Mouse (Mus musculus) hindbrain, embryonic 10.5 days (tissue): ENCODE data around the gene Rnf41. TPM values are rescaled to one million over a fixed set of nuclear protein-coding genes. Genes with fewer than 3 reads are reported as not detected.

Experiments used
- DNase-seq: peaks from one replicate; pipeline ENCODE4 v3.0.0-alpha.2; 2017; ENCODE audit warnings: low spot score
- H3K27ac ChIP-seq: fragments of 300-500 bp; sonication (generic); 2 replicates; pipeline ENCODE4 v1.5.1; 2016; ENCODE audit warnings: mild to moderate bottlenecking, moderate library complexity
- H3K27me3 ChIP-seq: fragments of 300-500 bp; sonication (generic); 2 replicates; pipeline ENCODE4 v1.6.1; 2016; ENCODE audit warnings: mild to moderate bottlenecking; ENCODE audit not compliant: poor library complexity, insufficient read depth, severe bottlenecking
- H3K36me3 ChIP-seq: fragments of 300-500 bp; sonication (generic); 2 replicates; pipeline ENCODE4 v1.6.1; 2016; ENCODE audit warnings: mild to moderate bottlenecking, moderate library complexity
- H3K4me1 ChIP-seq: fragments of 300-500 bp; sonication (generic); replicated peaks from 2 replicates; pipeline ENCODE4 v1.6.1; 2016; ENCODE audit warnings: mild to moderate bottlenecking
- H3K4me3 ChIP-seq: fragments of 300-500 bp; sonication (generic); 2 replicates; pipeline ENCODE4 v1.5.1; 2016; ENCODE audit warnings: mild to moderate bottlenecking, moderate library complexity
- H3K9me3 ChIP-seq: fragments of 300-500 bp; sonication (generic); 2 replicates; pipeline ENCODE4 v1.6.1; 2016; ENCODE audit warnings: mild to moderate bottlenecking, moderate library complexity
- WGBS: fragments of 180-500 bp; shearing (Covaris S2); methylation state at CpG from one replicate; pipeline ENCODE4 v1.1.7; 2016; 5-methylcytosine and 5-hydroxymethylcytosine counted together
- polyA plus RNA-seq: library from polyadenylated mRNA; unstranded; fragments of >200 nt; fragmentation: Nextera tagmentation; extraction: Ambion mirVana; gene quantifications from 2 replicates; pipeline ENCODE4 v1.2.1, GENCODE M21; 2016

Gene Rnf41
- polyA plus RNA-seq, 1 experiment from 2014 or later: 46.7 TPM

DNA sequence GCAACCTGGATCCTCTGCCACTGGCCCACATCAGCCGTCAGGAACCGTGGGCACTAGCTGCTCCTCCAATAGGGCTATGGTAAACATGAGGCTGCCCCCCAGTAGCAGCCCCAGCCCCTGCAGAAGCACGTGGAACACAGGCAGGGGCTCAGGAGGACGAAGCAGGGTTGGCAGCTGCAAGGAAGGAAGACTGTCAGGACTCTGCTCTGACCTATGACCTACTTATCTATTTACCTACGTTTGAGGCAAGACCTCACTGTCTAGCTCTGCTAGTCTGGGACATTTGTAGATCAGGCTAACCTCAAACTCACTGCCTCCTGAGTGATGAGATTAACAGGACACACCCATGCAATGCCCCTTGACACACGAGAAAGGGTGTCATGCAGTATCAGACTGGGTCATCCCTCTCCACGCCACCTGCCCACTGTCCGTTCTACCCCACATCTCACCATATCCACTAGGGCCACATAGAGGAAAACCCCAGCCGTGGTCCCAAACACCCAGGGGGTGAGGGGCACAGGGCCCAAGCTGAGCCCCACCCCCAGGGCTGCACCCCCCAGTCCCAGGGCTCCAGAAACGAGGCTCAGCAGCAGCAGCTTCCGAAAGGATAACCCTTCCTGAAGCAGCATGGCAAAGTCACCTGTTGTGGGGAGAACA is 15.3 kb upstream of the Rnf41 start:
- 73% methylated on average over 11 of the region's 11 CpGs for WGBS
- Histone ChIP-seq H3K27ac (no peak overlapping the region), H3K9me3 (no peaks in the 10 kb centered on the region), H3K4me3 (no peak overlapping the region), H3K4me1 (peaks cover 51% of the 10 kb centered on the region), H3K27me3 (no peaks in the 10 kb centered on the region), H3K36me3 (peaks cover 76% of the 10 kb centered on the region)
- DNase-seq: no peak

DNA sequence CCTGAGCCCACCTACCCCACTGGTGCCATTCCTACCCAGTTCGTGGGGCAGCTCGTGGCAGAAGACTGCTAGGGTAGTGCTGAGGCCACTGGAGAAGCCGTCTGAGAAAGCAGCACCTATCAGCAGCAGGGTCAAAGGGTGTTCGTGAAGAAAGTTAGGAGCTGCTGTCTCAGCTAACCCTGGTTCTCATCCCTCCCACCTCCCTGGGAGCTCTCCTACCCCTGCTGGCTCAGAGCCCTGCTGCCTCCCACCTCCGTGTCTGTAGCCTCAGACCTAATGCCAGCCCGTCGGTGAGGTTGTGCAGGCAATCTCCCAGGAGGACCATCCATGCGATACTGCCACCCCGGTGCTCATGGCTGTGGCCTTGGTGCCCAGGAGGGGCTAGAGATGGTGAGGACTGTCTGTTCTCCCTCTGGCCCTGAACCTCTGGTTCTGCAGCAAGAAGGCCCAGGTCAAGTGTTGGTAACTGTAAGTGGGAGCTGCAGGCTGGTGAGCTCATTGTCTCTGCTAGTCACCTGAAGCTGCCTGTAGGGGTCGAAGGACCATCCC is 14.7 kb upstream of the Rnf41 start:
- Histone ChIP-seq H3K9me3 (no peaks in the 10 kb centered on the region), H3K27me3 (no peaks in the 10 kb centered on the region), H3K4me3 (peak overlapping the region; percentile 9; the same call in 1 of the 2 replicates), H3K36me3 (peaks cover 76% of the 10 kb centered on the region), H3K27ac (0 out of 2 replicates have a peak overlapping the region, but pooled peaks have one; percentile 74), H3K4me1 (peaks cover 55% of the 10 kb centered on the region)
- 76% methylated on average over 10 of the region's 10 CpGs for WGBS
- no peak for DNase-seq

DNA sequence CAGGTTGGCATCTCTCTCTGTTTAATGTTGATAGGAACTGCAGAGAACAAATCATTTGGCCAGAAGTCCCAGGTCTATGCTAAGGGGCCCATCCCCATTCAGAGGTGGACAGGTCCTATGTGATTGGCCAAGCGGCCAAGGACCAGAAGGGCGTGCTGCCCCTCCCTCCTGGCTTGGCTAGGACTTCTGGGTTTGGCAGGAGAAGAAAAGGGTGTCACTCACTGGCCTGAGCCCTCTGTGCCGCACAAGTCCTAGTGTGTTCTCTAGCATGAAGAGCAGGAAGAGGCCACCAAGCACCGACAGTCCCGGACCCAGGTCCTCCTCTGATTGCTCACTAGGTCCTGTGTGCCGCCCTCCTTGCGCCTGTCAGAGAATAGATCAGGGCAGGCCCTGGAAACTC is 14.0 kb upstream of the Rnf41 start:
- WGBS: 62% methylated on average over 7 of the region's 7 CpGs
- no peak for DNase-seq
- Histone ChIP-seq H3K4me3 (no peak overlapping the region), H3K27me3 (no peaks in the 10 kb centered on the region), H3K9me3 (no peaks in the 10 kb centered on the region), H3K4me1 (peaks cover 55% of the 10 kb centered on the region), H3K36me3 (peaks cover 74% of the 10 kb centered on the region), H3K27ac (peak overlapping the region; percentile 74)

DNA sequence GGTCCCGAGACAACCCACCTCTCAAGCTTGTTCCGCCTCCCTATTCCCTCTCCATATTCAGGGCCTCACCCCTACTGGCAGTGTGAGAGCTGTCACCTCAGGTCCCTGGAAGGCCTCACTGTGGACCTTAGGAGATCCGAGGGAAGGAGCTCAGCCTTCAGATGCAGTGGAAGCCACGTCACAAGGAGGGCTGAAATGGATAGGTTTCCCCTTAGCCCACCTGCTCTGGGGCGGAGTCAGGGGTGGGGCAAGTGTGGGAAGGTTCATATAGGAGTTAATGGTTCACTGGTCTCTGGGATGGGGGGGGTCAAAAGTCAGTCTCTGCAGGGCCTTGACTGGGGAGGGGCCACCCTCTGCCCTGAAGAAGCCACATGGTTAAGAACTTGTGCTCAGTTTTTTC is 11.1 kb upstream of the Rnf41 start:
- no peak for DNase-seq
- Histone ChIP-seq H3K9me3 (no peaks in the 10 kb centered on the region), H3K36me3 (peaks cover 66% of the 10 kb centered on the region), H3K27me3 (no peaks in the 10 kb centered on the region), H3K4me1 (peaks cover 39% of the 10 kb centered on the region), H3K27ac (no peak overlapping the region), H3K4me3 (0 out of 2 replicates have a peak overlapping the region, but pooled peaks have one; percentile 20)
- 31% methylated on average over 5 of the region's 5 CpGs for WGBS

- H3K4me3 ChIP-seq: 0 out of 2 replicates have a peak within 1 kb of the TSS, but pooled peaks have one; percentile 20
- no peak for DNase-seq
- H3K9me3 ChIP-seq: no peaks in the 10 kb centered on the region
- 13% methylated on average over 2 of the region's 2 CpGs for WGBS
- H3K27me3 ChIP-seq: no peaks in the 10 kb centered on the region
- no peak within 1 kb of the TSS for H3K27ac ChIP-seq
- H3K4me1 ChIP-seq: peaks cover 36% of the 10 kb centered on the region
- peaks cover 66% of the 10 kb centered on the region for H3K36me3 ChIP-seq
Measured at GRCm38 (mm10) chr10:128401056-128401455, 10.4 kb upstream of the Rnf41 start, which contains the start of gene Slc39a5. Slc39a5 (minus strand) TSS chr10:128401229.

DNA sequence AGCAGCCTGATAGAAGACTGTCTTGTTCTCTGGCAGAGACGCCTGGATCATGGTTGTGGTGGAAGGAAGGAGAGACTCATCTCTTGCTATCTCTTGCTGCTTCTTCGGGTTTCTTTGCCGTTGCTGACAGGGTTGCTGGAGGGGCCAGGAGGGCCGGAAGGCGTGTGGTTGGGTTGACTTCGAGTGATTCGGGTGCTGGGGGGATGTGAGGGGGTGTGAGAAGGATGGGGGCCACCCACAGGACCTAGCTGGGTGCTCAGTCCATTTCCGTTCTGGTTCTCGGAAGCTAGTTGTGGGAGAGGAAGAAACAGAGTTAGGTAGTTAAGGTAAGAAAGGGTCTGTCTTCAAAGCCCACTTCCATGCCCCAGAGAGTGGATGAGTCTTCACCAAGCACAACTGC is 9.8 kb upstream of the Rnf41 start:
- WGBS: 76% methylated on average over 9 of the region's 9 CpGs
- Histone ChIP-seq H3K27me3 (no peaks in the 10 kb centered on the region), H3K9me3 (no peaks in the 10 kb centered on the region), H3K4me1 (peaks cover 35% of the 10 kb centered on the region), H3K36me3 (peaks cover 66% of the 10 kb centered on the region), H3K4me3 (no peak overlapping the region), H3K27ac (no peak overlapping the region)
- DNase-seq: no peak

DNA sequence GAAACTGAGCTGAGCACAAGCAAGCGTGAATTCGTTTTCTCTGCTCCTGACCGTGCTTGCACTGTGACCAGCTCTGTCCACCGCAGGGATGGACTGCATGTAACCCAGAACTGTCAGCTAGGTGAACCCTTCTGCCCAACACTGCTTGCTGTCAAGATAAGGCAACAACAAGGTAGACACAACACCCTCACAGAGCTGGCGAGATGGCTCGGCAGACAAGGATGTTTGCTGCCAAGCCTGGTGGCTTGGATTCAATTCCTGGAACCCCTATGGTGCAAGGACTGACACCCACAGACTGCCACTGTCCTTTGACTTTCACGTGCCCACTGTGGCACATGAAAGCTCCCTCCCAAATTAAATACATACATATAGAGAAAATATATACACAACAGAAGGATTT is 7.5 kb upstream of the Rnf41 start:
- Histone ChIP-seq H3K27me3 (no peaks in the 10 kb centered on the region), H3K9me3 (no peaks in the 10 kb centered on the region), H3K27ac (no peak overlapping the region), H3K4me1 (peaks cover 32% of the 10 kb centered on the region), H3K4me3 (no peak overlapping the region), H3K36me3 (peaks cover 66% of the 10 kb centered on the region)
- WGBS: 88% methylated on average over 7 of the region's 7 CpGs
- DNase-seq: no peak

DNA sequence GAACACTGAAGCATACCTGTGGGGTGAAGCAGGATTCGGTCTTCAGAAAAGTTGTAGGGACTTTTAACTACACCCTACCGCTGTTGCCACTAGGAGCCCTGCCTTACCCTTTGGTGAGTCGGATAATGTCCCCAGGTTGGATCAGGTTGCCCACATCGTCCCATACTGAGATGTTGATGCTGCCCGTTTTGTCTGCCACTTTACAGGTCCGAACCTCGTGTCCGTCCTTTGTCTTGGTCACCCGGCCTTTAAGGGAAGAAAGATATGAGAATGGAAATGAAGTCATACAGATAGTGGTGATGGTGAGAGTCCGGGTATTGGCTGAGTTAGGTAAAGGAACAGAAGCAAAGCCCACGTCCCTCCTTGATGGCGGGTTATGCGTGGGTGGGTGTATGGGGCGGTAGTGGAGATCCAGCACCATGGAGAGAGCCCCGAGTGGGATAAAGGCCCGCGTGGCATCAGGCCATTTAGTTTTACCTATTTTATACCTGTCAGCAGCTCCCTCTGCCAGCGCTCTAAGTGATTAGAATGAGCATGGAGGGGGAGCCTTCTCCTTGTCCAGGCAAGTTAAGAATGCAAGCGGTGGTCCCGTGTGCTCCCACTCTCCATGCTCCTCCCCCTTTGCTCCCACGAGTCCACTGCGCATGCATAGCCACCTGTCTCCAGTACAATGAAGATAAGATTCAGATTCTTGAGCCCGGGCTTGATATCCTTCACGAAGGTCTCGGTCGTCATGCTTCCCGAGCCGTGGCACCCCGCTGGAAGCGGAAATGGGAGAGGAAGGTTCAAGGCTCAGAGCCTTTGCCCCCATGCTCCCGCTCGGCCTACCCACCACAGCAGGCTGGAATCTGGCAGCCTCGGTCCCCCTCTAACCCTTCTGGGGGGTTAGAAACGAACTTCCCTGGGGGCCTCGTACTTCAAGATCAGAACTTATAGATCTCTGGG is 2.6 kb upstream of the Rnf41 start:
- peak overlapping the region; percentile 87 for H3K4me3 ChIP-seq
- 19% methylated on average over 35 of the region's 35 CpGs for WGBS
- H3K36me3 ChIP-seq: peaks cover 44% of the 10 kb centered on the region
- peaks cover 56% of the 10 kb centered on the region for H3K4me1 ChIP-seq
- DNase-seq: peak; percentile 53
- no peaks in the 10 kb centered on the region for H3K9me3 ChIP-seq
- peak overlapping the region; percentile 96 for H3K27ac ChIP-seq
- H3K27me3 ChIP-seq: no peaks in the 10 kb centered on the region

GRCm38 (mm10) chr10:128409692-128410559 is 1.5 kb upstream of the Rnf41 start:
- peak overlapping the region; percentile 87 for H3K4me3 ChIP-seq
- WGBS: 5% methylated on average over 36 of the region's 36 CpGs
- H3K9me3 ChIP-seq: no peaks in the 10 kb centered on the region
- peak overlapping the region; percentile 96 for H3K27ac ChIP-seq
- H3K36me3 ChIP-seq: peaks cover 49% of the 10 kb centered on the region
- H3K4me1 ChIP-seq: peaks cover 57% of the 10 kb centered on the region
- DNase-seq: peak; percentile 98
- H3K27me3 ChIP-seq: no peaks in the 10 kb centered on the region

GRCm38 (mm10) chr10:128410560-128410845 is 954 bp upstream of the Rnf41 start:
- Histone ChIP-seq H3K4me1 (peaks cover 57% of the 10 kb centered on the region), H3K9me3 (no peaks in the 10 kb centered on the region), H3K36me3 (peaks cover 51% of the 10 kb centered on the region), H3K27ac (peak overlapping the region; percentile 96), H3K27me3 (no peaks in the 10 kb centered on the region), H3K4me3 (peak overlapping the region; percentile 87)
- no peak for DNase-seq
- 19% methylated on average over 4 of the region's 4 CpGs for WGBS

- no peak for DNase-seq
- Histone ChIP-seq H3K9me3 (no peaks in the 10 kb centered on the region), H3K27ac (peak overlapping the region; percentile 96), H3K4me1 (peaks cover 57% of the 10 kb centered on the region), H3K36me3 (peaks cover 51% of the 10 kb centered on the region), H3K4me3 (peak overlapping the region; percentile 87), H3K27me3 (no peaks in the 10 kb centered on the region)
- 1% methylated on average over 14 of the region's 14 CpGs for WGBS
Measured at GRCm38 (mm10) chr10:128412055-128412381, 561 bp downstream of the Rnf41 start.

GRCm38 (mm10) chr10:128412558-128412957 is 1.1 kb downstream of the Rnf41 start:
- Histone ChIP-seq H3K27ac (peak overlapping the region; percentile 96), H3K9me3 (no peaks in the 10 kb centered on the region), H3K4me1 (peaks cover 57% of the 10 kb centered on the region), H3K27me3 (no peaks in the 10 kb centered on the region), H3K4me3 (peak overlapping the region; percentile 87), H3K36me3 (peaks cover 51% of the 10 kb centered on the region)
- no peak for DNase-seq
- 64% methylated on average over 1 of the region's 1 CpGs for WGBS
